Mouse (Mus musculus): ENCODE data around the gene Chtf18. TPM values are rescaled to one million over a fixed set of nuclear protein-coding genes. Genes with fewer than 3 reads are reported as not detected.

The Chtf18 gene
- polyA plus RNA-seq, 1 experiment from 2014 or later, result 47.2 TPM

- peak overlapping the region; percentile 13; the same call in 1 of the 2 replicates for H3K4me3 ChIP-seq
- 79% methylated on average over 7 of the region's 7 CpGs for WGBS
- no peaks in the 10 kb centered on the region for H3K9me3 ChIP-seq
- peak; percentile 15 for DNase-seq (ENCODE audit: low spot score)
- peaks cover 43% of the 10 kb centered on the region for H3K4me1 ChIP-seq (replicated peaks)
- H3K36me3 ChIP-seq, result peaks cover 72% of the 10 kb centered on the region
- no peak overlapping the region for H3K27ac ChIP-seq
- H3K27me3 ChIP-seq (ENCODE audit: insufficient read depth, poor library complexity, severe bottlenecking), result peaks cover 5% of the 10 kb centered on the region
Observed at GRCm38 (mm10) chr17:25723919-25724318, 3.3 kb downstream of the Chtf18 start.

GRCm38 (mm10) chr17:25723470-25723869 is 3.7 kb downstream of the Chtf18 start:
- Histone ChIP-seq H3K36me3 (peaks cover 73% of the 10 kb centered on the region), H3K27ac (no peak overlapping the region), H3K27me3 (ENCODE audit: insufficient read depth, poor library complexity, severe bottlenecking) (peaks cover 10% of the 10 kb centered on the region), H3K9me3 (no peaks in the 10 kb centered on the region), H3K4me3 (no peak overlapping the region), H3K4me1 (replicated peaks) (peaks cover 39% of the 10 kb centered on the region)
- no peak for DNase-seq (ENCODE audit: low spot score)
- WGBS, result 94% methylated on average over 19 of the region's 19 CpGs

- no peak for DNase-seq (ENCODE audit: low spot score)
- H3K9me3 ChIP-seq, result no peaks in the 10 kb centered on the region
- H3K4me1 ChIP-seq (replicated peaks), result peaks cover 34% of the 10 kb centered on the region
- peaks cover 29% of the 10 kb centered on the region for H3K27me3 ChIP-seq (ENCODE audit: insufficient read depth, poor library complexity, severe bottlenecking)
- H3K27ac ChIP-seq, result no peak overlapping the region
- WGBS, result 96% methylated on average over 5 of the region's 5 CpGs
- no peak overlapping the region for H3K4me3 ChIP-seq
- peaks cover 75% of the 10 kb centered on the region for H3K36me3 ChIP-seq
Observed at GRCm38 (mm10) chr17:25721476-25721875, 5.7 kb downstream of the Chtf18 start.

GRCm38 (mm10) chr17:25717691-25718090 is 9.5 kb downstream of the Chtf18 start:
- H3K27me3 ChIP-seq (ENCODE audit: insufficient read depth, poor library complexity, severe bottlenecking), result peaks cover 45% of the 10 kb centered on the region
- 11% methylated on average over 6 of the region's 6 CpGs for WGBS
- H3K36me3 ChIP-seq, result peaks cover 44% of the 10 kb centered on the region
- H3K4me1 ChIP-seq (replicated peaks), result peaks cover 30% of the 10 kb centered on the region
- H3K27ac ChIP-seq, result peak overlapping the region; percentile 46; the same call in 1 of the 2 replicates
- no peak for DNase-seq (ENCODE audit: low spot score)
- peak overlapping the region; percentile 53 for H3K4me3 ChIP-seq
- H3K9me3 ChIP-seq, result no peaks in the 10 kb centered on the region

GRCm38 (mm10) chr17:25716711-25717637 is 10.2 kb downstream of the Chtf18 start, which contains the start of gene Gng13:
Gene Gng13, plus strand, starts transcription at chr17:25717171.
- H3K4me1 ChIP-seq (replicated peaks), result peaks cover 30% of the 10 kb centered on the region
- WGBS, result 2% methylated on average over 45 of the region's 45 CpGs
- no peaks in the 10 kb centered on the region for H3K9me3 ChIP-seq
- peaks cover 45% of the 10 kb centered on the region for H3K27me3 ChIP-seq (ENCODE audit: insufficient read depth, poor library complexity, severe bottlenecking)
- peaks cover 37% of the 10 kb centered on the region for H3K36me3 ChIP-seq
- H3K27ac ChIP-seq, result peak within 1 kb of the TSS; percentile 46
- H3K4me3 ChIP-seq, result peak within 1 kb of the TSS; percentile 53
- DNase-seq (ENCODE audit: low spot score), result peak; percentile 39

GRCm38 (mm10) chr17:25716130-25716529 is 11.1 kb downstream of the Chtf18 start:
- 5% methylated on average over 6 of the region's 6 CpGs for WGBS
- Histone ChIP-seq H3K27me3 (ENCODE audit: insufficient read depth, poor library complexity, severe bottlenecking) (peaks cover 45% of the 10 kb centered on the region), H3K4me3 (no peak overlapping the region), H3K27ac (no peak overlapping the region), H3K9me3 (no peaks in the 10 kb centered on the region), H3K4me1 (replicated peaks) (peaks cover 30% of the 10 kb centered on the region), H3K36me3 (peaks cover 29% of the 10 kb centered on the region)
- DNase-seq (ENCODE audit: low spot score), result peak; percentile 13

GRCm38 (mm10) chr17:25715627-25716026 is 11.6 kb downstream of the Chtf18 start:
- no peaks in the 10 kb centered on the region for H3K9me3 ChIP-seq
- peaks cover 45% of the 10 kb centered on the region for H3K27me3 ChIP-seq (ENCODE audit: insufficient read depth, poor library complexity, severe bottlenecking)
- 50% methylated on average over 3 of the region's 3 CpGs for WGBS
- no peak for DNase-seq (ENCODE audit: low spot score)
- no peak overlapping the region for H3K27ac ChIP-seq
- peaks cover 24% of the 10 kb centered on the region for H3K36me3 ChIP-seq
- H3K4me3 ChIP-seq, result no peak overlapping the region
- H3K4me1 ChIP-seq (replicated peaks), result peaks cover 30% of the 10 kb centered on the region

GRCm38 (mm10) chr17:25711136-25711535 is 16.1 kb downstream of the Chtf18 start:
- H3K4me3 ChIP-seq, result no peak overlapping the region
- no peak for DNase-seq (ENCODE audit: low spot score)
- H3K36me3 ChIP-seq, result no peaks in the 10 kb centered on the region
- H3K27me3 ChIP-seq (ENCODE audit: insufficient read depth, poor library complexity, severe bottlenecking), result peaks cover 12% of the 10 kb centered on the region
- no peak overlapping the region for H3K27ac ChIP-seq
- H3K4me1 ChIP-seq (replicated peaks), result peaks cover 14% of the 10 kb centered on the region
- 83% methylated on average over 4 of the region's 4 CpGs for WGBS
- H3K9me3 ChIP-seq, result no peaks in the 10 kb centered on the region

- DNase-seq (ENCODE audit: low spot score), result no peak
Observed at GRCm38 (mm10) chr17:25709994-25710393, 17.2 kb downstream of the Chtf18 start.

GRCm38 (mm10) chr17:25700863-25701496 is 26.2 kb downstream of the Chtf18 start:
- H3K27ac ChIP-seq, result no peak overlapping the region
- no peaks in the 10 kb centered on the region for H3K36me3 ChIP-seq
- 0 out of 2 replicates have a peak, but pooled peaks cover 10% of the 10 kb centered on the region for H3K27me3 ChIP-seq (ENCODE audit: insufficient read depth, poor library complexity, severe bottlenecking)
- no peak for DNase-seq (ENCODE audit: low spot score)
- H3K9me3 ChIP-seq, result no peaks in the 10 kb centered on the region
- H3K4me3 ChIP-seq, result no peak overlapping the region
- WGBS, result 57% methylated on average over 9 of the region's 9 CpGs
- peaks cover 8% of the 10 kb centered on the region for H3K4me1 ChIP-seq (replicated peaks)

More at GRCm38 (mm10) chr17:25709994-25710393, 17.2 kb downstream of the Chtf18 start:
- H3K27ac ChIP-seq, result no peak overlapping the region
- H3K9me3 ChIP-seq, result no peaks in the 10 kb centered on the region
- H3K27me3 ChIP-seq (ENCODE audit: insufficient read depth, poor library complexity, severe bottlenecking), result peaks cover 3% of the 10 kb centered on the region
- H3K36me3 ChIP-seq, result no peaks in the 10 kb centered on the region
- 94% methylated on average over 2 of the region's 2 CpGs for WGBS
- H3K4me3 ChIP-seq, result no peak overlapping the region
- 0 out of 2 replicates have a peak, but pooled peaks cover 5% of the 10 kb centered on the region for H3K4me1 ChIP-seq (replicated peaks)

- Histone ChIP-seq H3K4me1 (replicated peaks) (peaks cover 8% of the 10 kb centered on the region), H3K4me3 (no peak overlapping the region), H3K27ac (no peak overlapping the region), H3K27me3 (ENCODE audit: insufficient read depth, poor library complexity, severe bottlenecking) (0 out of 2 replicates have a peak, but pooled peaks cover 10% of the 10 kb centered on the region), H3K36me3 (no peaks in the 10 kb centered on the region), H3K9me3 (no peaks in the 10 kb centered on the region)
- 16% methylated on average over 7 of the region's 7 CpGs for WGBS
- peak; percentile 79 for DNase-seq (ENCODE audit: low spot score)
Observed at GRCm38 (mm10) chr17:25698446-25698845, 28.8 kb downstream of the Chtf18 start.

GRCm38 (mm10) chr17:25696263-25696662 is 31.0 kb downstream of the Chtf18 start:
- Histone ChIP-seq H3K4me3 (no peak overlapping the region), H3K4me1 (replicated peaks) (peaks cover 8% of the 10 kb centered on the region), H3K27ac (peak overlapping the region; percentile 45), H3K9me3 (no peaks in the 10 kb centered on the region), H3K27me3 (ENCODE audit: insufficient read depth, poor library complexity, severe bottlenecking) (0 out of 2 replicates have a peak, but pooled peaks cover 10% of the 10 kb centered on the region), H3K36me3 (no peaks in the 10 kb centered on the region)
- 45% methylated on average over 1 of the region's 1 CpGs for WGBS
- no peak for DNase-seq (ENCODE audit: low spot score)

GRCm38 (mm10) chr17:25688922-25689321 is 38.3 kb downstream of the Chtf18 start:
- H3K36me3 ChIP-seq, result no peaks in the 10 kb centered on the region
- DNase-seq (ENCODE audit: low spot score), result no peak
- 89% methylated on average over 4 of the region's 4 CpGs for WGBS
- peaks cover 12% of the 10 kb centered on the region for H3K27me3 ChIP-seq (ENCODE audit: insufficient read depth, poor library complexity, severe bottlenecking)
- no peaks in the 10 kb centered on the region for H3K9me3 ChIP-seq
- H3K4me3 ChIP-seq, result no peak overlapping the region
- H3K4me1 ChIP-seq (replicated peaks), result peaks cover 21% of the 10 kb centered on the region
- H3K27ac ChIP-seq, result no peak overlapping the region

Measured in hindbrain, embryonic 10.5 days (tissue).